Mouse (Mus musculus) hindbrain, embryonic 16.5 days (tissue): ENCODE data around the gene Fcrl5. TPM values are rescaled to one million over a fixed set of nuclear protein-coding genes. Genes with fewer than 3 reads are reported as not detected.

Experiments used
- polyA plus RNA-seq: library from polyadenylated mRNA; unstranded; fragments of >200 nt; fragmentation: Nextera tagmentation; extraction: Ambion mirVana; gene quantifications from 2 replicates; pipeline ENCODE4 v1.2.1, GENCODE M21; 2015

The Fcrl5 gene
- polyA plus RNA-seq, 1 experiment from 2014 or later: not detected

Other genes starting within 250 kb of the Fcrl5 start
- gene Fcrls, start 172.0 kb upstream of the Fcrl5 start, polyA plus RNA-seq: 15.5 and 15.9 TPM in 2 replicates
- gene Cd5l, start 77.9 kb upstream of the Fcrl5 start, polyA plus RNA-seq: 0.07 and 0.08 TPM in 2 replicates
- gene Fcrl1, start 59.4 kb upstream of the Fcrl5 start, polyA plus RNA-seq: 0.35 TPM in 1 of 2 replicates, not detected in the other
- 9.2 and 10.3 TPM in 2 replicates for gene Etv3, start 89.6 kb downstream of the Fcrl5 start, polyA plus RNA-seq
- gene Arhgef11, start 181.8 kb downstream of the Fcrl5 start, polyA plus RNA-seq: 20.9 and 23.3 TPM in 2 replicates